Mouse (Mus musculus) spleen, postnatal 14 days (tissue): Measurements from ENCODE around the gene Hexa.

ENCODE experiments used
- DNase-seq, 2 experiments: peaks; one replicate each; pipeline ENCODE4 v3.0.0; 2021 to 2022; ENCODE audit warnings: low spot score in 2 of 2

Gene Hexa

GRCm38 (mm10) chr9:59539441-59540137 lies at the start of gene Hexa, which contains the start of gene Tmem202:
TSS of gene Hexa (plus strand) at chr9:59539540.
TSS of gene Tmem202 (minus strand) at chr9:59539847.
- peak; percentile 24 to 47 for DNase-seq

GRCm38 (mm10) chr9:59508146-59508545 lies 31.2 kb upstream of the Hexa start:
- no peak for DNase-seq

- DNase-seq, result no peak
Observed at GRCm38 (mm10) chr9:59512381-59512780, 27.0 kb upstream of the Hexa start.

- no peak for DNase-seq
Observed at GRCm38 (mm10) chr9:59515069-59515468, 24.3 kb upstream of the Hexa start.

- DNase-seq, result no peak
Observed at GRCm38 (mm10) chr9:59517127-59517526, 22.2 kb upstream of the Hexa start.

GRCm38 (mm10) chr9:59518976-59519375 lies 20.4 kb upstream of the Hexa start:
- no peak for DNase-seq

GRCm38 (mm10) chr9:59519396-59519795 lies 19.9 kb upstream of the Hexa start:
- DNase-seq, result no peak

GRCm38 (mm10) chr9:59522906-59523305 lies 16.4 kb upstream of the Hexa start:
- DNase-seq, result no peak

GRCm38 (mm10) chr9:59526727-59527126 lies 12.6 kb upstream of the Hexa start:
- DNase-seq, result no peak

GRCm38 (mm10) chr9:59527580-59527979 lies 11.8 kb upstream of the Hexa start:
- no peak for DNase-seq

- DNase-seq, result no peak
Observed at GRCm38 (mm10) chr9:59528274-59528673, 11.1 kb upstream of the Hexa start.

- no peak for DNase-seq
Observed at GRCm38 (mm10) chr9:59531645-59532044, 7.7 kb upstream of the Hexa start.

- DNase-seq, result no peak
Observed at GRCm38 (mm10) chr9:59533422-59533821, 5.9 kb upstream of the Hexa start.

GRCm38 (mm10) chr9:59533889-59534288 lies 5.5 kb upstream of the Hexa start:
- no peak for DNase-seq

- DNase-seq, result no peak
Observed at GRCm38 (mm10) chr9:59537651-59538050, 1.7 kb upstream of the Hexa start.

GRCm38 (mm10) chr9:59541617-59542016 lies 2.3 kb downstream of the Hexa start:
- no peak for DNase-seq

- no peak for DNase-seq
Observed at GRCm38 (mm10) chr9:59542766-59543324, 3.5 kb downstream of the Hexa start.

GRCm38 (mm10) chr9:59544739-59545138 lies 5.4 kb downstream of the Hexa start:
- no peak for DNase-seq

- no peak for DNase-seq
Observed at GRCm38 (mm10) chr9:59547869-59548268, 8.5 kb downstream of the Hexa start.

- DNase-seq, result no peak
Observed at GRCm38 (mm10) chr9:59548961-59549487, 9.7 kb downstream of the Hexa start.

GRCm38 (mm10) chr9:59550077-59550476 lies 10.7 kb downstream of the Hexa start:
- DNase-seq, result no peak

GRCm38 (mm10) chr9:59551017-59551416 lies 11.7 kb downstream of the Hexa start:
- no peak for DNase-seq

GRCm38 (mm10) chr9:59551620-59552031 lies 12.3 kb downstream of the Hexa start:
- no peak for DNase-seq
